Mouse (Mus musculus): ENCODE measurements around the gene Fam241b.

Fam241b gene

DNA sequence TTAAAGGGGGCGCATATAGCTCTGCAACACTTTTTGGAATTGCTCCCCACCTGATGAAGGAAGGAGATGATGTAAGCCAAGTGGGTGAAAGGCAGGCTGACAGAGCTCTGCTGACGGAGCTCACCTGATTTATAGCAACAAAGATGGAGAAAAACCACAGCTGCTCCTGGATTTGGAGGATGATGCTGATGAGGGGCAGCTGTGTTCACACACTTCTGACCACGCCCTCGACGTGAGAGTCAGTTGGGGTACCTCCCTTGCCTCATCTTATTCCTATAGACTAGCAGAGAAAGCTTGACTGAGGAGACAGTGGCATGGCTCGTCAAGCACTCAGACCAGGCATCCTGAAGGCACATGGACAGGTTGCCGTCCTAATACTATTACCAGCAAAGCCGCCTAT lies at the start of gene Fam241b:
Gene Fam241b (minus strand): TSS at position 101 of the 400 bp plus-strand sequence.
- DNase-seq (ENCODE audit: inconsistent age in 2 of 2, low spot score in 1 of 2): no peak

DNA sequence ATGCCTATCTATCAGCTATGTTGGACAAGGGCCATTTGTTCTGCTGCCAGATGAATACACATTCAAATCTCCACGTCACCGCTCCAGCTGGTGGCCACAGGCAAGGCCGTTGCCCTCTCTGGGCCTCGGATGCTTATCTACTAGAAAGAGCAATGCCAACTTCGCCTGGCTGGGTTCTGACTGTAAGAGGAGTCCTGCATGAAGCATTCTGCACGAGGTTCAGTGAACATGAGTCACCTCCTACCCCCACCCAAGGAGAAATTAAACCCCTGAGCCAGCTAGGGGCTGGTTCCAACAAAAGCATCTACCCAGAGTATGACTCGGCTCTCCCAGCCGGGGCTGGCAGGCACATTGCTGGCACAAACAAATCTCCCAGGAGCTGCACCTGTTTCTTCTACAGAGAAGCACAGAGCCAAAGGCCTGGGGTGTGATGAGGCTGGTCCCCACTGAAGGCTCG lies 49.0 kb upstream of the Fam241b start:
- peak; percentile 88 to 95 for DNase-seq (ENCODE audit: inconsistent age in 2 of 2, low spot score in 1 of 2)

DNA sequence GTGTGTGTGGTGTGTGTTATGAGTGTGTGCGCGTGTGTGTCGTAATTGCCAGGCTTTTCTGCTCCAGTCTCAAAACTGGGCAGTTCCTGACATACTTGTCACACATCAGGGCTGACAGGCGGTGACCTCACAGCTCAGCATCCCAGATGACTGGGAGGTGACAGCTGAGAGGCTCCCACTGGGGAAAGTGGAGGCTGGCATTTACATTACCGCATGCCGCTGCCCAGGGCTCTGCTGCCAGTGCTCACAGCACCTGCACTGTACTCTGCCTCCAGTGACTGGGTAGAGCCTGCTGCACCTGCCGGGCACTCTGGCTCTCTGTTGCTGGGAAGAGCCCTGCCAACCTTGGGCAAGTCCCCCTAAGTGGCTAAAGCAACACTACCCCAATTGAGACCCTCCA lies 47.1 kb upstream of the Fam241b start:
- peak in 1 of 2 experiments; percentile 30 for DNase-seq (ENCODE audit: inconsistent age in 2 of 2, low spot score in 1 of 2)

- DNase-seq (ENCODE audit: inconsistent age in 2 of 2, low spot score in 1 of 2): peak; percentile 39 to 50
Observed at GRCm38 (mm10) chr10:62189910-62190309, 46.2 kb upstream of the Fam241b start.

DNA sequence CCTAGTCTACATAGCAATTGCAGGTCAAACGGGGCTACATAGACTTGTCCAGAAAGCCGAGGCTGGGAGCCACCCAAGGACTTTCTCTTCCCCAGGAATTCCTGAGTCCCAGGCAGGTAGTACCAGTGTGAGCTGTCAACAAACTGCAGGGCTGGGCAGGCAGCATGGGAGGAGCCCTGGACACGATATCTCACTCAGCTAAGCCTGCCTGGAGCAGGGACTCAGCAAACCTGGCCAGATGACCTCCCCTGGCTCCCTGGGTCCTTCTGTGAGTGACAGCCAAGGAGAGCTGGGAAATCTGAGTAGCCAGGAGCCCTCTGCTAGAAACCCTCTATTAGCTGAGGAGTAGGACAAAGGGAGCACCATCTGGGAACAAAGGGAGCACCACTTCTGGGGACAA lies 45.6 kb upstream of the Fam241b start:
- peak in 1 of 2 experiments; percentile 34 for DNase-seq (ENCODE audit: inconsistent age in 2 of 2, low spot score in 1 of 2)

GRCm38 (mm10) chr10:62186882-62187281 lies 43.2 kb upstream of the Fam241b start:
- DNase-seq (ENCODE audit: inconsistent age in 2 of 2, low spot score in 1 of 2): peak; percentile 79 to 95

DNA sequence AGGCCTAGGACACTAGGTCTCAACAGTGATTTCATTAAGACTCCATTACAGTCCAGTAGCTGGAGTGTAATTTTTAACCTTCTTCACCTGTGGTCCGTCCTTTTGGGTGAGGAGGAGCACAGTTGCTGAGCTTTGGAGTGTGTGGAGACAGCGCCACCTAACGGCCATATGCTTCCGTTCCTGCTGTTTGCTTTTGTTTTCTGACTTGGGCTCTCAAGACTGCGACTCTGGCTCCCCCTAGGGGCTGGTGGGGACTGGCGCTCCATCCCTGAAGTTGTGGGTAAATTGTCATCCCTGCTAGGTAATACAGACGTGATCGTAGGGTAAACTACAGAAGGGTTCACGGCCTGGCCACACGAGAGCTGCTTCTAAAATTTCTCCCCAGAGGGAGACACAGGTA lies 39.3 kb upstream of the Fam241b start:
- DNase-seq (ENCODE audit: inconsistent age in 2 of 2, low spot score in 1 of 2): peak; percentile 91 to 98

DNA sequence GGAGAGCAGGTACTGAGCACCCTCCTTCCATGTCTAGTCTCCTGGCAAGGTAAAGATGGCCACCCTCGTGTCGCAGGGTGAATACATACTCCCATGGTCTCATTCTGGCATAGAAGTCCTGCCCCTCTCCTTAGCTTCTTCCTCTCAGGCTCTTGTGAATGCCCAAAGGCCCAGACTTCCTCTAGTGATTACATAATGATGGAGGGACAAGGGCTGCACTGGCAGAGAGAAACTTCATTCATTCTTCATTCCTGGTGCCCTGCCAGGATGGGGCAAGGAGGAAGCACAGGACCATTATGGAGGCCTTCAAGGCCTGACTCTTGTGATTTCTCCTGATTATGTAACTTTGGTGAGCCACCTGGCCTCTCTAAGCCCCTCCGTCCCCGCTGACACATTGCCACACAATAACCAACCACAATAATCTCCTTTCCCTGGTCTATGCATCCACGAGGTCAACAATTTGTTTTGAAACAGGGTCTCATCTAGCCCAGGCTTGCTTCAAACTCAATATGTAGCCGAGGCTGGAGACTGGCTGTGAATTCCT lies 38.8 kb upstream of the Fam241b start:
- DNase-seq (ENCODE audit: inconsistent age in 2 of 2, low spot score in 1 of 2): no peak

- DNase-seq (ENCODE audit: inconsistent age in 2 of 2, low spot score in 1 of 2): no peak
Observed at GRCm38 (mm10) chr10:62181701-62182100, 38.0 kb upstream of the Fam241b start.

DNA sequence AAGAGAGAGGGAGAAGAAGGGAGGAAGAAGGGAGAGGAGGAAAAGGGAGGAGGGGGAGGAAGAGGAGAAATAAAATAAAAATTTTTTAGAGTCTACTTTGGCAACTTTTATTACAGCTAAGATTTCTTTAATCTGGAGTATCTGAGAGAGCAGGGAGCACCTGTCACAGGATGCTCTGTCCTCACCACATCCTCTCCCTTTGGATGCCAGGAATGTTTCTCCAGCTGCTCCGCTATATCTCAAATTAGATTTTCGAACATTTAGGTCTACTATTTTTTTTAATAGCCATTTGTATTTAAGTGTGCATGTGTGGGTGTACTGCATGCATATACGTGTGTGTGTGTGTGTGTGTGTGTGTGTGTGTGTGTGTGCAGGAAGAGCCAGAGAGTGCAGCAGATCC lies 36.2 kb upstream of the Fam241b start:
- DNase-seq (ENCODE audit: inconsistent age in 2 of 2, low spot score in 1 of 2): no peak

DNA sequence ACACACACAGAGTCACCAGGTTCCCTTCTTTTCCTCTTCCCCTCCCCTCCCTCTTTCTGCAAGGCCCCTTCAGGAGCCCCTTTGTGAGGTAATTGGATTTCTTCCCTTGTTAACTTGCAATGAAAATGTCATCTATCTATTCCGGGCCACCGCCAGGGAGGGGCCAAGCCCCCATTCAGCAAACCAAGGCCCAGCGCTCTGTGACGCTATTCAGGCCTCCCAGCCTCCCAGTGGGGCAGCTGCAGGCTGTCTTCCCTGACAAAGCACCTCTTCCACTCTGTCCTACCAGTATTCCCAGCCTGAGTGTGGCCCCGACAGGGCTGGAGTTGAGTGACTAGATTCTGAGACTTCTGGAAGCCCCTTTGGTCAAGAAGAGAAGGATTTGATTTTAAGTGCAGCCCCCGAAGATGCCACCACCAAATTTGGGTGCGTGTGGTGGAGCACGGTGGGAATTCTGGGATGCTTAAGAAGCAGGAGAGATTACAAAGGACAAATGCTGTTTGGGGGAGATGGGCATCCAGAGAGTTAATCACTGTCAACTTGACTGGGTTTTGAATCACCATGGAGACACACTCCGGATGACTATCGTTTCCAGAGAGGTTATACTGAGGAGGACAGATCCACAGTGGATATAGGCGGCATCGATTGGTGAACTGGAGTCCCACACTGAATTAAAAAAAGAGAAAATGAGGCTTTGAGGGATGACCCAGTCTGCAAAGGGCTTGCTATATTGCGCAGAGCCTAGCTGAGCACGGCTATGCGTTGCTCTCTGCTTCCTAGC lies 31.0 kb upstream of the Fam241b start:
- DNase-seq (ENCODE audit: inconsistent age in 2 of 2, low spot score in 1 of 2): no peak

- DNase-seq (ENCODE audit: inconsistent age in 2 of 2, low spot score in 1 of 2): no peak
Observed at GRCm38 (mm10) chr10:62173941-62174448, 30.3 kb upstream of the Fam241b start.

- no peak for DNase-seq (ENCODE audit: inconsistent age in 2 of 2, low spot score in 1 of 2)
Observed at GRCm38 (mm10) chr10:62172841-62173553, 29.3 kb upstream of the Fam241b start.

GRCm38 (mm10) chr10:62162410-62162809 lies 18.7 kb upstream of the Fam241b start:
- DNase-seq (ENCODE audit: inconsistent age in 2 of 2, low spot score in 1 of 2): peak in 1 of 2 experiments; percentile 21

- DNase-seq (ENCODE audit: inconsistent age in 2 of 2, low spot score in 1 of 2): no peak
Observed at GRCm38 (mm10) chr10:62149929-62150328, 6.2 kb upstream of the Fam241b start.

DNA sequence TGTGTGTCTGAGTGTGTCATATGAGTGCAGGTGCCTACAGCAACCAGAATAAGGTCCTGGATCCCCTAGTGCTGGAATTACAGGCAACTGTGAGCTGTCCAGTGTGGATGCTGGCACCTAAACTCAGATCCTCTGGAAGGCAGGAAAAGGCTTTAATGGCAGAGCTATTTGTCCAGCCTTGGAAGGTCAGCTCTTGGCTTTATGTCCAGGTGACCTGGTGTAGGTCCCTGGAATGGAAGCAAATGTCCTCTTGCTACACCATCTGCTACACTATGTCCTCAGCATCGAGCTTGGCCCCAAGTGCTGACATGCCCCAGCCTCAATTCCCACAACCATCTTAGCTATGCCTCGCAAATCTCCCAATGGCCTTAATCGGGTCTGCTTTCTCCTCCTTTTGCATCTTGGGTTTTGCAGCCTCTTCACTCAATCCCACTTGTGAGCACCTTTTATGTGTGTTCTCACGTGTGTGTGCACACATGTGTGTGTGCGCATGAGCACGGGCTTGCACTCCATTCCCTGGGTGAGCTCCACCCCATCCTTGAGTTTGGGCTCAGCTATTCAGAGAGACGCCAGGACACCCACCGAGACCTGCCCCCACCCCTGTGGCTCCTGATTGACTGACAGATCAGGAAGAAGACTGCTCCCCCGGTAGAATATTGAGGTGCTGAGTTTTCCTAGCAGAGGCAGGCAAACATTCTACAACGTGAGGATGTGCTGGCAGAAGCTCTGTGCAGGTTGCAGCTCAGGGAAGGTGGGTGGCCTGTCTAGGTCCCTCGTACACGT lies 3.9 kb upstream of the Fam241b start:
- DNase-seq (ENCODE audit: inconsistent age in 2 of 2, low spot score in 1 of 2): no peak

DNA sequence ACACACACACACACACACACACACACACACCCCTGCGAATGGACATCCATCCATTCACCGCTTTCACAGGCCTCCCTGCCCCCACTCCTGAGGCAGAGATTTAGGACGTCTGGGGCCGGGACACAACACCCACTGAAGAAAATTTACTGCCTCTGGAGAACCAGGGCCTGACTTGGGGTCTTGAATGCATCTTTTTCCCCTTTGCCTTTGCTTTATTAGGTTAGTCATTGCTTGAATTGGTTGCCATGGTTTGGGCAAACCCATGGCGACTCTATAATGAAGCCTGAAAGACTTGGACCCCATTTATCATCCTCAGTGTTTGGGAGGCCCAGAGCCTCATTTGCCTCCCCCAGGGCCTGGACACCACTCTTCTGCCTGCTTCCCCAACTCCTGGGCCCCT lies 2.2 kb upstream of the Fam241b start:
- DNase-seq (ENCODE audit: inconsistent age in 2 of 2, low spot score in 1 of 2): no peak

DNA sequence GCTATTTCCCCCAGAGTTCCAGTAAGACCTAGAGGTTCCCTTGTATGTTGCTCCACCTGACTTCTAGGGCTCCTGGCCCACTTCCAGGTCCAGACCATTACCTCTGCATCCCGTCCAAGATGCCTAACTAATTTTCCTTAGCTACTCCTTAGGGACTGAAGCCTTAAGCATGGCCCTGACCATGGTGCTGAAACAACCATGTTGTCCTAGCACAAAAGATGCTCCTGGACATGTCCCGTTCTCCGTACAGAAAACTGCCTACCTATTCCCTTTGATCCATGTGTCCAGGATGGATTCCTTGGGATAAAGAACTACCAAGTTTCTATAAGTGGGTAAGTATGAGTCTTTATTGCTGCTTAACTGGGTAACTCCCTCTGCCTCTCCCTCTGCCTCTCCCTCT lies 5.7 kb downstream of the Fam241b start:
- DNase-seq (ENCODE audit: inconsistent age in 2 of 2, low spot score in 1 of 2): peak; percentile 7 to 48

- no peak for DNase-seq (ENCODE audit: inconsistent age in 2 of 2, low spot score in 1 of 2)
Observed at GRCm38 (mm10) chr10:62137150-62137549, 6.6 kb downstream of the Fam241b start.

DNA sequence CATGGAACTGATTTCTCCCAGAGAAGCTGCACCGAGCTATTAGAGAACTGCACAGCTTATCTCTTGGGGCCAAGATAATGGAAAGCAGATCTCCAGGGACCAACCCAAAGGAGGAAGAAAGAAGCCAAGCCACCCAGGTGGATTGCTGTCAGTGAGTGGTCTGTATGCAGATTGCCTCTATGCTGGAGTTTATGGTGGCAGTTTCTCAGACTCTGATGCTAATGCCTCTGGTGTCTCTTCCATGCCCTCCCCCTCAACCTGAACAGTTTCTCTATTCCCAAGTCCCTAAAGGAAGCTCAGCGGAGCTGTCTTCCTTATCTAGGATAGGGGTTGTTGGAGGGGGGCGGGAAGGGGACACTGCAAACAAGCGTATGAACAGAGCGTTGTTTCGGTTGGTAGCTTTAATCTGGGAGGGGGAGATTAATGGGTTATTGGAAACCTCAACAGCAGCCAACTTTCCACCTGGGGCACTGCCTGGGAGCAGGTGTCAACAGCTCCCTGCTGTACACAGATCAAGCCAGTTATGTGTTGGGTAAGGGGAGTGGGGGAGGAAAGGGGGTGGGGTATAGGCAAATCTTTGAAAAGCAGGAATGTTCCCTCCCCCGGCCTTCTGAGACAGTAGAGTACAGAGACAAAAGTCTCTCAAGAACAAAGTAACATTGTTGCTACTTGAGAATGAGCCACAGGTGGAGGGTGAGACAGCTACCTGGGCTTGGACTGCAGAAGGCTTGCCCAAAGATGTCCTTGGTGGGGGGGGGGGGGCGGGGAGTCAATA lies 7.8 kb downstream of the Fam241b start:
- DNase-seq (ENCODE audit: inconsistent age in 2 of 2, low spot score in 1 of 2): no peak

All from adrenal gland, adult (tissue).